Mouse (Mus musculus) intestine, embryonic 16.5 days (tissue): Measurements from ENCODE around the gene Foxd4. TPM values are rescaled to one million over a fixed set of nuclear protein-coding genes. Genes with fewer than 3 reads are reported as not detected.
A peak's percentile ranks its signal among the peaks of the same experiment; 100 is the strongest.
"Not testable (repeated sequence)": the region's sequence is repeated elsewhere in the genome, so short reads cannot be mapped to it uniquely, and the experiment has no call there.

Experiments
- ATAC-seq: fragments of 200-750 bp; cut with Nextera tagmentation; 2 replicates; pipeline ENCODE4 v1.8.0; 2017; ENCODE audit warnings: moderate TSS enrichment, moderate library complexity
- H3K27ac ChIP-seq: fragments of 300-500 bp; sonication (generic); 2 replicates; pipeline ENCODE4 v1.5.1; 2014; ENCODE audit warnings: mild to moderate bottlenecking, low read length
- H3K27me3 ChIP-seq: fragments of 300-500 bp; sonication (generic); replicated peaks from 2 replicates; pipeline ENCODE4 v1.6.1; 2014; ENCODE audit warnings: low read length, control low read depth, mixed read lengths; ENCODE audit not compliant: control insufficient read depth, insufficient read depth
- H3K36me3 ChIP-seq: fragments of 300-500 bp; sonication (generic); 2 replicates; pipeline ENCODE4 v1.6.1; 2014; ENCODE audit warnings: low read length, control low read depth; ENCODE audit not compliant: control insufficient read depth, insufficient read depth
- H3K4me1 ChIP-seq: fragments of 300-500 bp; sonication (generic); 2 replicates; pipeline ENCODE4 v1.6.1; 2014; ENCODE audit warnings: low read length, control low read depth, mixed read lengths; ENCODE audit not compliant: control insufficient read depth, insufficient read depth
- H3K4me2 ChIP-seq: fragments of 300-500 bp; sonication (generic); 2 replicates; pipeline ENCODE4 v1.6.1; 2014; ENCODE audit warnings: low read depth, low read length, control low read depth
- H3K4me3 ChIP-seq: fragments of 300-500 bp; sonication (generic); 2 replicates; pipeline ENCODE4 v1.5.1; 2014; ENCODE audit warnings: mild to moderate bottlenecking, low read length
- H3K9ac ChIP-seq: fragments of 300-500 bp; sonication (generic); 2 replicates; pipeline ENCODE4 v1.6.1; 2014; ENCODE audit warnings: low read depth, low read length
- H3K9me3 ChIP-seq: fragments of 300-500 bp; sonication (generic); 2 replicates; pipeline ENCODE4 v1.6.1; 2016; ENCODE audit warnings: low read length, control low read depth; ENCODE audit not compliant: control insufficient read depth
- WGBS: fragments of 180-500 bp; shearing (Covaris S2); extraction: QIAGEN DNeasy Blood & Tissue Kit; methylation state at CpG from one replicate; pipeline ENCODE4 v1.1.7; 2014; 5-methylcytosine and 5-hydroxymethylcytosine counted together
- polyA plus RNA-seq: library from polyadenylated mRNA; unstranded; fragments of >200 nt; fragmentation: Nextera tagmentation; extraction: Ambion mirVana; gene quantifications from 2 replicates; pipeline ENCODE4 v1.2.1, GENCODE M21; 2015

Gene Foxd4
- polyA plus RNA-seq, 1 experiment from 2014 or later = not detected

DNA sequence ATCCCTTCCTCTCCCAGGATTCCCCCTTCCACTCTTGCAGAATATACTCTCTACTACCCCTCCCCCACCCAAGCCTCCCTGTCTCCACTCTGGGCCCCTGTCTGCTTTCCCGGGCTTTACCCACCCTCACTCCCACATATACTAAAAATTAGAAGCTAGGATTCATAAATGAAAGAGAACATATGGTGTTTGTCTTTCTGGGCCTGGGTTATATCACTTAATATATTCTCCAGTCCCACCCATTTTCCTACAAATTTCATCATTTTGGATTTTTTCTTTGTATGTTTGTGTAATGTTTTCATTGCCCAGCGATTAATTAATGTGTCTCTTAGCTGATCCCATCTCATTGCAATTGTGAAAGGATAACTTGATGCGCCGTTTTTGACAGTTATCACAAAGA lies 19.8 kb downstream of the Foxd4 start:
- Histone ChIP-seq H3K4me1 (no peaks in the 10 kb centered on the region), H3K9ac (no peak overlapping the region), H3K4me2 (no peak overlapping the region), H3K36me3 (no peaks in the 10 kb centered on the region), H3K4me3 (no peak overlapping the region), H3K9me3 (no peaks in the 10 kb centered on the region), H3K27ac (no peak overlapping the region), H3K27me3 (no peaks in the 10 kb centered on the region; the same call in 1 of the 2 replicates)
- WGBS = 50% methylated on average over 4 of the region's 4 CpGs
- ATAC-seq = no peak

DNA sequence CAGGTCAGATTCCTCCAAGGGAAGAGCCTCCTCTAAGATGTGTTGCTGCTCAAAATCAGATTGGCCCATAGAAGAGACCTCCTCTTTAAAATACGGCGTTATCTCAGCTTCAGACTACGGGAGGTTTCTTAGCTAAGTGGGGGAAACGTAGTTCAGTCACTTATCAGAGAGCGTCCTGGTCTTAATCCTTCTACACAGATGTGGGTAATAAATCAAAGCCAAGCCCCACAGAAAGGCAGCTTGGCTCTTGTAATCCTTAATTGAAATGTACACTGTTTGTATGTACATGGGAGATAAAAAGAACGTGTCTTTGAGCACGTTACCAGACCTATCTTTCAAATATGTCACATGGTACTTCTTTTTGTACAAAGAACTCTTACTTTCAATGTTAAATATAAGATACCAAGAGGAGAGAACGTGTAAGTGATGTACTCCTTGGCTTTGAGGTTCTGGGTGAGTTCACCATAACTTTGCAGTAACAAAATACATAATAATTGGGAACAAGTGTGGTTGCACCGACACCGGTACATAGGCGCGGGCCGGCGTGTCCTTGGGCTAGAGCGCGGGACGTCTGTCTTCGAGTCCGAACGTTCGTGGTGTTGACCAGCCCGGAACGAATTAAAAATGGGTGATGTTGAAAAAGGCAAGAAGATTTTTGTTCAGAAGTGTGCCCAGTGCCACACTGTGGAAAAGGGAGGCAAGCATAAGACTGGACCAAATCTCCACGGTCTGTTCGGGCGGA lies 25.7 kb downstream of the Foxd4 start, which contains the start of gene Gm10053:
Gene Gm10053 (plus strand): TSS at position 558 of the 742 bp plus-strand sequence.
- H3K9ac ChIP-seq, H3K36me3 ChIP-seq, H3K9me3 ChIP-seq, ATAC-seq, H3K4me3 ChIP-seq, H3K27me3 ChIP-seq, H3K27ac ChIP-seq, H3K4me1 ChIP-seq, H3K4me2 ChIP-seq: not testable (repeated sequence)
- WGBS = 69% methylated on average over 23 of the region's 26 CpGs

DNA sequence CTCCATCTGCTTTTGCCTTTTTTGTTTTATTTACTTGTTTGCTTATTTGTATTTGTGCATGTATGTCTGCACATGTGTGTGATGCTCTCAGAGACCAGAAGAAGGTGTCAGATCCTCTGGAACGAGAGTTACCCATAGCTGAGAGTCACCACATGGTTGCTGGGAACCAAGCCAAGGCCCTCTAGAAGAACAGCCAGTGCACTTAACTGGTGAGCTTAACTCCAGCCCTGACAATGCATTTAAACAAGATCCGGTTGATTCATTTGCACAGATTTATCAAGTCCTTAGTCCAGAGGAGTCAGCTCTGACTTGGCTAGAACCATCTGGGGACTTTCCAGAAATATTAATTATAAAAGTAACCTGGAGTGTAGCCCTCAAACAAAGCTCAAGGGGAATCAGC lies 27.1 kb downstream of the Foxd4 start:
- WGBS = 48% methylated on average over 2 of the region's 2 CpGs
- no peak overlapping the region for H3K9ac ChIP-seq
- peak; percentile 29 for ATAC-seq
- H3K4me3 ChIP-seq = no peak overlapping the region
- no peak overlapping the region for H3K27ac ChIP-seq
- H3K9me3 ChIP-seq = no peaks in the 10 kb centered on the region
- H3K27me3 ChIP-seq = peaks cover 3% of the 10 kb centered on the region; the same call in 1 of the 2 replicates
- H3K4me2 ChIP-seq = no peak overlapping the region
- H3K36me3 ChIP-seq = no peaks in the 10 kb centered on the region
- H3K4me1 ChIP-seq = peaks cover 3% of the 10 kb centered on the region

DNA sequence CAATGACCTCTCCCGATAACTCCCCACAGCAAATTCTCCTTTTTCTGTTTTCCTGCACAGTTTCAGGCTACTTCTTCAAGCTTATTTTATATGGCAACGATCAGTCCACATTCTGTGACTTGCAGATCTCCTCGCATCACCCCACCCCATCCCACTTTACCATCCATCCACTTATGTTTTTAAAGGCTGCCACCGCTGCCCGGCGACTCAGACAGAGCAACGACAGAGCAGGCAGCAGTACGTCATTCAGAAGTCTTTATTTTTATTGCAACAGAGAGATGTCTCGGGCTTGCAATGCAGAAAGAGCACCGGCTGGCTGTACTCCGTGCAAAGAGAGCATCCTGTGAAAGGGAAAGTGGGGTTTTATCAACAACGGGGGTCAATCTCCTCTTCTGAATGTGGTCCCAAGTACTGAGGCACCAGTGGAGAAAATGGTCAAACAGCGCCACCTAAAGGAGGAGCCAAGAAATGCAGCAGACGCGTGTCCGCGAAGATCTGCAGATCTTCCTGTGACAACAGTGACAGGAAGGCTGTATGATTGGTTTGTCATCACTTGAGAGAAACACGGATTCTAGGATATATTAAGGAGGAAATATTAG lies 29.9 kb downstream of the Foxd4 start:
- Histone ChIP-seq H3K27me3 (0 out of 2 replicates have a peak, but pooled peaks cover 3% of the 10 kb centered on the region), H3K4me3 (peak overlapping the region; percentile 40), H3K27ac (no peak overlapping the region), H3K36me3 (no peaks in the 10 kb centered on the region), H3K4me2 (peak overlapping the region; percentile 51), H3K9me3 (0 out of 2 replicates have a peak, but pooled peaks cover 3% of the 10 kb centered on the region), H3K9ac (peak overlapping the region; percentile 44), H3K4me1 (peaks cover 3% of the 10 kb centered on the region)
- 13% methylated on average over 18 of the region's 18 CpGs for WGBS
- ATAC-seq = peak; percentile 80

DNA sequence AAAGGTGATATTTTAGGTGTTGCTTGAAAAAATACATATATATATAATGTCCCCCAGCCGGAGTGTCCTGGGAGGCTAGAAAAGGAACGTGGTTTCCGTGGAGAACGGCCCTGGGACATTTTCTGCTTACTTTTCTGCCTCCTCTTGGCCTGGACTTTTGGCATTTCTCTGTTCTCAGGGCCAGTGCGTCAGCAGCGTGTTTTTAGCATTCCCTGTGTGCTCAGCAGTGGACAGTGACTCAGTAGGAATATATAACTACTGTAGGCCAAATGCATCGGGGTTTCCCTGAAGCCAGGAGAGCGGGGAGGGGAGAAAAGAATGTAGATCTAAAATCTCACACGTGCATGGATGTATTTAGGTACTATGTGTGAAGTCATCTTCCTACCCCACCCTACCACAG lies 35.6 kb downstream of the Foxd4 start:
- Histone ChIP-seq H3K27ac (no peak overlapping the region), H3K36me3 (no peaks in the 10 kb centered on the region), H3K27me3 (peaks cover 2% of the 10 kb centered on the region; the same call in 1 of the 2 replicates), H3K9ac (no peak overlapping the region), H3K4me3 (no peak overlapping the region), H3K9me3 (0 out of 2 replicates have a peak, but pooled peaks cover 3% of the 10 kb centered on the region), H3K4me2 (no peak overlapping the region), H3K4me1 (peaks cover 3% of the 10 kb centered on the region)
- no peak for ATAC-seq
- 88% methylated on average over 9 of the region's 9 CpGs for WGBS

DNA sequence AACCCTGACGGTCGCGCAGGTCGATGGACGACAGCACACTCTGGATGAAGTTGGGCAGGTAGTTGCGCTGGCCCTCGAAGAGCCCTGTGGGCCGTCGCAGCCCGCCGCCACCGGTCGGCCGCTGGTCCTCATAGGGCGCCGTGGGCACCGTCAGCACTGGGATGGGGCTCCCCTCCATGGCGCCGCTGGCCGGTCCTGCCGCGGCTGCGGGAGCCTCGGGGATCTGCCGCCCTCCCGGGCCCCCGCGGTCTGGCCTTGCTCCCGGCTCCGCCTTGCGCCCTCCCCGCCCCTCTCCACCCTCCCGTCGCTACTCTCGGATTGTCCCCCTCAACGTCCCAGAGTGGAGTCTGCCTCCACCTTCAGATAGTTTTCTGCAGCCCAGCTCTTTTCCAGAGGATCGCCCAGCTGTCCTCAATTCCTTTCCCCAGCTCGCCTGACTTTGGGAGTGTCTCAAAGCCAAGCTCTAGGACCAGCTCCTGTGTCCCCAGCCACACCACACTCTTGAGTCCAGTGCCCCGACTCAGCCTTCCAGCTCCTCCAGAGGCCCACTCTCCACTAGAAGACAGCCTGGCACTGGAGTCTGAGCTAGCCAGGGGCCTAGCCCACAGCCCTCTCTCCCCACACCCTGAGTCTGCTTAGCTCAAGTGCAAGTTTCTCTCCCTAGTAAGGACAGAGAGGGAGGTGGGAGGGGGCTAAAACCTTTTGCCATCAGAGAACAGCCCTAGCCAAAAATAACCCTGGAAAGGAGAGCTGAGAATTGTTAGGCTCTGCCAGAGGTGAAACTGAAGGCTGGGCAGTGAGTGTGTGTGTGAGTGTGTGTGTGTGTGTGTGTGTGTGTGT lies 39.2 kb downstream of the Foxd4 start, which contains the start of gene Pgm5:
Gene Pgm5 (minus strand): TSS at position 244 of the 840 bp plus-strand sequence.
- peak within 1 kb of the TSS; percentile 48 for H3K27ac ChIP-seq
- H3K9me3 ChIP-seq = no peaks in the 10 kb centered on the region
- peak within 1 kb of the TSS; percentile 69 for H3K4me3 ChIP-seq
- H3K27me3 ChIP-seq = peaks cover 2% of the 10 kb centered on the region; the same call in 1 of the 2 replicates
- peak within 1 kb of the TSS; percentile 77 for H3K9ac ChIP-seq
- no peaks in the 10 kb centered on the region for H3K36me3 ChIP-seq
- peak; percentile 88 for ATAC-seq
- H3K4me1 ChIP-seq = peaks cover 3% of the 10 kb centered on the region
- under 1% methylated on average over 39 of the region's 39 CpGs for WGBS
- peak within 1 kb of the TSS; percentile 77 for H3K4me2 ChIP-seq

DNA sequence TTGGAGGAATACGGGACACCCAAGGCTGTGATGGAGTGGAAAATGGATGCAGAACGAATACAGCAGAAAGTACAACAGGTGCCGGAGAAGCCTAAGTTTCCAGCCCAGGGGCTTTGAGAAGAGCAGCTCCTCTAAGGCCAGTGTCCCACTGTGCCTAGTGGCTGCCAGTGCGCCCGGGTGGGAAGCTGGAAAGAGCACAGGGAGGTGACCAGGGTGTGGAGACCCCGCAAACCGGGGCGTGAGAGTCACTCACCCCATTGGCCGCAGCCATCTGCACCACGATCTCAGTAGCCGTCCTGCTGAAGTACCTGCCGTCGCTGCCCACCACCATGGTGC lies 39.8 kb downstream of the Foxd4 start:
- 10% methylated on average over 13 of the region's 13 CpGs for WGBS

DNA sequence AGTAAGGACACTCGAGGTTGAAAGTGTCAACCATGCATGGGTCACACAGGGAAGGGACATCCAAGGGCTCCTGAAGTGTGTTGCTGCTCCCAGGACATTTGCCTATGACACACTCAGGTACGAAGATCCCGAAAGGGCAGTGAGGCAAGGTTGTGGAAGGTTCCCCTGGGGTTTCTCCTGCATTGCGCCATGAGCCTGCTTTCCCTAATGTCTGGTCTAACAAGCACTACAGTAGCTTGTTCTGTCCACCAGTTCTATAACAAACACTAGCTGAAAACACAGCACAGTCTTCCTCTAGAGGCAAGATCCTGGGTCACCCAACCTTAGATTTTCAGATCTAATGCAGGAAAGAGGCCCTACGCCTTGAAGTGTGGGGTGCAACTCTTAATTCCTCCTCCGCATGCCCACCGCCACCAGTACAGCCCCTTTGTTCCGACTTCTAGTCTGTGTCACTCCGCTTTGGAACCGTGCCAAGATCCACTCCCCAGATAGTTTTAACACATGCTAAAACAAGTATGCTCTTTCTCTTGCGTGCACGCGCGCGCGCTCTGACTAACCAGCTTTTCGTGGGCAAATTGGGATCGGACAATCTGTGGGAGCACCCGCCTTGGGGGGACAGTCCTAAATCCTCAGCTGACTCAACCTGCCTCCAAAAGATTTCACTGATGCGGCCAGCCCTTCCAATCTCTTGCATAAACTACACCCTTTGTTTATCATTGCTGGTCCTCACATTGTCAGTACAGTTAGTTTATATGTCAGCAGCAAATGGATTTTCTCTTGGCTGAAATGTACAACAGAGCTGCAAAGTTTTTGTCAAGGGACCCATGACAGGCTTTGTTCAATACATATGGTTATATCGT lies 49.3 kb downstream of the Foxd4 start:
- no peaks in the 10 kb centered on the region for H3K9me3 ChIP-seq
- H3K9ac ChIP-seq = no peak overlapping the region
- no peaks in the 10 kb centered on the region for H3K27me3 ChIP-seq
- H3K27ac ChIP-seq = peak overlapping the region; percentile 71
- 52% methylated on average over 21 of the region's 21 CpGs for WGBS
- peaks cover 19% of the 10 kb centered on the region for H3K4me1 ChIP-seq
- peak; percentile 21; the same call in 1 of the 2 replicates for ATAC-seq
- H3K4me3 ChIP-seq = no peak overlapping the region; the same call in 1 of the 2 replicates
- peak overlapping the region; percentile 41; the same call in 1 of the 2 replicates for H3K4me2 ChIP-seq
- H3K36me3 ChIP-seq = no peaks in the 10 kb centered on the region

More for the DNA sequence above, 39.8 kb downstream of the Foxd4 start:
- H3K36me3 ChIP-seq = no peaks in the 10 kb centered on the region
- peaks cover 2% of the 10 kb centered on the region; the same call in 1 of the 2 replicates for H3K27me3 ChIP-seq
- H3K9ac ChIP-seq = peak overlapping the region; percentile 77
- peak overlapping the region; percentile 77 for H3K4me2 ChIP-seq
- H3K27ac ChIP-seq = peak overlapping the region; percentile 48
- peak; percentile 56 for ATAC-seq
- H3K9me3 ChIP-seq = no peaks in the 10 kb centered on the region
- H3K4me3 ChIP-seq = peak overlapping the region; percentile 69
- H3K4me1 ChIP-seq = peaks cover 3% of the 10 kb centered on the region
